In the genomic region with DNA sequence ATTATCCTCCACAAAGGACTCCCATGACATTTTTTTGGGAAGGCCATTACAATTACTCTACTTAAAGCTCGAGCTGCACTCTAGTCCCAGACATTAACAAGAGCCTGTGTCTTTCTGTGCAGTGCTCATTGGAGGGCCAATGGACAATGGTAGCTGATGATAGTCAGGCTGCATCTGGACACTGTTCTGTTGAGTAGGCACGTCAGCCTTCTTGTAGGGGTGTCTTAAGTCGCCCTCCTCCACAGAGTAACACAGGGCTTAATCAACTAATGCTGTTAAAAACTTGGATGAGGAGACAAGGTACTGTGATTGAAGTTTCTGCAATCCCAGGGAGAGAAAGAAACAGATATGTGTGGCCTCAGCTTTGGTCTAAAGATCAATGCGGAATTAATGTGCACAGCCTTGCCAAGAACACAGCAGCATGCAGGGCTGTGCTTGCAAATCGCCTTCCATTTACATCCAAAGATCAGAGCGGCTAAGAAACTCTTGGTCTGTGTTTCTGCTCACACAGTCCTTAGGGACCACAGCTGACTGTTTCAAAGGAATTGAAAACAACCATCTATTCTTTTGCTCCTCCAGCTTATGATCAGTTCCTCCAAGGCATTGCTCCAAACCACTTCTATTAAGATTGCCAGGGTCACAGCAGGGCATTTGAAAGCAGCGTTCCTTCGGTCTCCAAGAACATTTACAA, we compare ENCODE assay signal across 12 mouse cellular contexts.
DNase-seq lines count a peak whose midpoint lies in the region; ATAC-seq lines count a peak whose summit lies in the region.
"Had no signal": no experiment of that assay in that cellular context is flagged by ENCODE, and none has a peak within 500 bp of the region (broad histone marks: within the 10 kb centered on the region; RNA-seq: fewer than 3 reads in every experiment).

No protein-coding gene starts in this region.

- H3K27me3 ChIP-seq in limb, embryonic 13.5 days, result no peaks in the 10 kb centered on the region
- H3K27me3 ChIP-seq: embryonic facial prominence, embryonic 15.5 days; kidney, embryonic 15.5 days; liver, embryonic 13.5 days; neural tube, embryonic 12.5 days had no signal

- H3K36me3 ChIP-seq in limb, embryonic 13.5 days, result no peaks in the 10 kb centered on the region
- H3K36me3 ChIP-seq: embryonic facial prominence, embryonic 15.5 days; kidney, embryonic 15.5 days; liver, embryonic 13.5 days; neural tube, embryonic 12.5 days had no signal

- ATAC-seq in limb, embryonic 13.5 days (ENCODE audit: low FRiP score, low read depth), result peak; percentile 36; the same call in 1 of the 2 replicates

- H3K4me1 ChIP-seq in limb, embryonic 13.5 days, result peaks cover 9% of the 10 kb centered on the region; the same call in 1 of the 2 replicates
- H3K4me1 ChIP-seq: liver, embryonic 13.5 days; neural tube, embryonic 12.5 days had no signal

- peak; percentile 87 for DNase-seq in heart, adult 11 months
- DNase-seq in heart, postnatal 36 days, result no peak
- DNase-seq in 3T3-L1 (ENCODE audit: low read depth, low spot score) (peak; percentile 11), MN1 (ENCODE audit: low spot score) (no peak)
- DNase-seq in Muller cell, postnatal 12 days (ENCODE audit: inconsistent ontology term), result peak; percentile 40
- DNase-seq in spleen, adult 12 weeks (ENCODE audit: low spot score), result no peak
- DNase-seq: liver, embryonic 13.5 days; retina, postnatal 1 day had no signal

- H3K4me2 ChIP-seq in limb, embryonic 13.5 days (replicated peaks), result no peak overlapping the region
- H3K4me2 ChIP-seq: embryonic facial prominence, embryonic 15.5 days; kidney, embryonic 15.5 days; liver, embryonic 13.5 days; neural tube, embryonic 12.5 days had no signal

- no peaks in the 10 kb centered on the region for H3K9me3 ChIP-seq in limb, embryonic 13.5 days
- H3K9me3 ChIP-seq: embryonic facial prominence, embryonic 15.5 days; kidney, embryonic 15.5 days; liver, embryonic 13.5 days; neural tube, embryonic 12.5 days had no signal

- 0 out of 2 replicates have a peak overlapping the region, but pooled peaks have one; percentile 15 for H3K27ac ChIP-seq in limb, embryonic 13.5 days
- H3K27ac ChIP-seq: embryonic facial prominence, embryonic 15.5 days; kidney, embryonic 15.5 days; liver, embryonic 13.5 days; neural tube, embryonic 12.5 days had no signal

- WGBS in limb, embryonic 13.5 days, result 51% methylated on average over 8 of the region's 8 CpGs

- intact Hi-C loops in heart, postnatal 36 days (cut with DNase I), result no loop called here

- no peak overlapping the region for H3K4me3 ChIP-seq in limb, embryonic 13.5 days
- H3K4me3 ChIP-seq: embryonic facial prominence, embryonic 15.5 days; kidney, embryonic 15.5 days; liver, embryonic 13.5 days; neural tube, embryonic 12.5 days had no signal

- H3K9ac ChIP-seq in limb, embryonic 13.5 days, result no peak overlapping the region
- H3K9ac ChIP-seq: embryonic facial prominence, embryonic 15.5 days; kidney, embryonic 15.5 days; liver, embryonic 13.5 days; neural tube, embryonic 12.5 days had no signal

Comparison
In these comparisons a context has a peak if more than half of its experiments do, and no peak if none do; other contexts are left out.
1. DNase-seq: peak in heart, adult 11 months (single experiment), 3T3-L1 (single experiment) and Muller cell, postnatal 12 days (single experiment); none in heart, postnatal 36 days (0 of 2), MN1 (single experiment) and spleen, adult 12 weeks (single experiment).